Mouse (Mus musculus): ENCODE data around the gene Dpp8.

- TF ChIP-seq POLR2A (IDR thresholded peaks at IDR 0.05; ENCODE audit: control insufficient read depth in 1 of 2, insufficient read depth in 1 of 2, low read depth in 1 of 2, low read length in 2 of 2, poor library complexity in 1 of 2), result no peak
- TF ChIP-seq CTCF (IDR thresholded peaks at IDR 0.05 in 2 of 3, conservative IDR thresholded peaks at IDR 0.05 in 1 of 3; ENCODE audit: control insufficient read depth in 1 of 3, insufficient read depth in 1 of 3, low read depth in 2 of 3, low read length in 3 of 3, poor library complexity in 1 of 3, severe bottlenecking in 1 of 3), result no peak
- no peak for TF ChIP-seq MAFK (IDR thresholded peaks at IDR 0.05; ENCODE audit: borderline replicate concordance, low read depth, low read length)
- TF ChIP-seq MAZ (IDR thresholded peaks at IDR 0.05; ENCODE audit: low read depth, low read length), result no peak
- TF ChIP-seq KAT2A (conservative IDR thresholded peaks at IDR 0.05; ENCODE audit: low read depth, low read length), result no peak
These were observed 14.8 kb downstream of the Dpp8 start for GRCm38 (mm10) chr9:65046993-65047392.

Data from MEL (cell line).